Mouse (Mus musculus) CH12.LX (cell line): ENCODE data around the gene Ubr4. TPM values are rescaled to one million over a fixed set of nuclear protein-coding genes. Genes with fewer than 3 reads are reported as not detected.

Source experiments
- DNase-seq: peaks from one replicate; pipeline ENCODE4 v3.0.0-alpha.2; 2013; ENCODE audit errors: extremely low read depth
- H3K27ac ChIP-seq: 2 replicates; pipeline ENCODE4 v1.5.1; 2012; ENCODE audit warnings: low read depth, mild to moderate bottlenecking, control low read depth, moderate library complexity; ENCODE audit not compliant: insufficient read depth
- H3K27me3 ChIP-seq: replicated peaks from 2 replicates; pipeline ENCODE3; 2012; ENCODE audit warnings: inconsistent platforms
- H3K36me3 ChIP-seq, 2 experiments: replicated peaks in 1 of 2; 2 replicates each; pipeline versions ENCODE3 to v1.6.1; 2012; ENCODE audit warnings: inconsistent platforms in 1 of 2, low read length in 1 of 2, mild to moderate bottlenecking in 1 of 2, mixed read lengths in 1 of 2, moderate library complexity in 1 of 2; ENCODE audit not compliant: control insufficient read depth in 1 of 2, insufficient read depth in 1 of 2
- H3K4me1 ChIP-seq, 2 experiments: 2 replicates each; pipeline ENCODE4 v1.6.1; 2012; ENCODE audit warnings: inconsistent platforms in 1 of 2, moderate library complexity in 1 of 2; ENCODE audit not compliant: insufficient read depth in 2 of 2, control insufficient read depth in 1 of 2
- H3K4me2 ChIP-seq: 2 replicates; pipeline ENCODE4 v1.6.1; 2012; ENCODE audit warnings: low read depth, mild to moderate bottlenecking, control low read depth; ENCODE audit not compliant: poor library complexity, insufficient read depth, severe bottlenecking
- H3K4me3 ChIP-seq, 3 experiments: fragments of 150-350 bp in 1 of 3; sonication (generic) in 1 of 3; replicated peaks in 1 of 3; 2 replicates each; pipeline versions ENCODE3 to v1.5.1; 2011 to 2012; ENCODE audit warnings: low read depth in 2 of 3, low read length in 2 of 3, mild to moderate bottlenecking in 2 of 3, moderate library complexity in 2 of 3, control low read depth in 1 of 3, improper control_type of control experiment in 1 of 3, inconsistent platforms in 1 of 3, mixed read lengths in 1 of 3; ENCODE audit not compliant: poor library complexity in 1 of 3
- H3K79me2 ChIP-seq: replicated peaks from 2 replicates; pipeline ENCODE4 v1.6.1; 2012; ENCODE audit warnings: mild to moderate bottlenecking, moderate library complexity; ENCODE audit not compliant: control insufficient read depth, poor library complexity, insufficient read depth, severe bottlenecking; ENCODE audit errors: extremely low read depth
- H3K9ac ChIP-seq: 2 replicates; pipeline ENCODE4 v1.6.1; 2012; ENCODE audit warnings: low read depth, mild to moderate bottlenecking, control low read depth, moderate library complexity; ENCODE audit not compliant: insufficient read depth
- H3K9me3 ChIP-seq: replicated peaks from 2 replicates; pipeline ENCODE3; 2012; ENCODE audit warnings: low read length, inconsistent platforms, mixed read lengths
- BHLHE40 ChIP-seq: IDR thresholded peaks from 2 replicates; pipeline ENCODE4 v1.6.1; 2011; ENCODE audit warnings: mild to moderate bottlenecking, low read depth, low read length, improper control_type of control experiment
- CHD1 ChIP-seq: IDR thresholded peaks from 2 replicates; pipeline ENCODE4 v1.6.1; 2012; ENCODE audit warnings: low read depth, low read length, improper control_type of control experiment, inconsistent platforms
- CHD2 ChIP-seq: IDR thresholded peaks from 2 replicates; pipeline ENCODE4 v1.6.1; 2011; ENCODE audit warnings: low read length, improper control_type of control experiment
- CTCF ChIP-seq, 2 experiments: IDR thresholded peaks in 1 of 2; conservative IDR thresholded peaks in 1 of 2; 2 replicates each; pipeline ENCODE4 v1.5.1; 2011 to 2012; ENCODE audit warnings: low read depth in 2 of 2, low read length in 2 of 2, improper control_type of control experiment in 1 of 2, inconsistent platforms in 1 of 2, mild to moderate bottlenecking in 1 of 2, moderate library complexity in 1 of 2
- ETS1 ChIP-seq: conservative IDR thresholded peaks from 2 replicates; pipeline ENCODE4 v1.6.1; 2012; ENCODE audit warnings: low read depth, mild to moderate bottlenecking, inconsistent platforms, low read length, improper control_type of control experiment, moderate library complexity
- GABPA ChIP-seq: IDR thresholded peaks from 2 replicates; pipeline ENCODE4 v1.6.1; 2012; ENCODE audit warnings: low read depth, low read length, improper control_type of control experiment, inconsistent platforms; ENCODE audit not compliant: insufficient replicate concordance
- HCFC1 ChIP-seq: IDR thresholded peaks from 2 replicates; pipeline ENCODE4 v1.6.1; 2012; ENCODE audit warnings: low read depth, mild to moderate bottlenecking, inconsistent platforms, low read length, improper control_type of control experiment
- JUN ChIP-seq: IDR thresholded peaks from 2 replicates; pipeline ENCODE4 v1.6.1; 2011; ENCODE audit warnings: low read depth, mild to moderate bottlenecking, low read length, improper control_type of control experiment, moderate library complexity; ENCODE audit not compliant: insufficient read depth
- MAFK ChIP-seq: IDR thresholded peaks from 2 replicates; pipeline ENCODE4 v1.6.1; 2011; ENCODE audit warnings: low read length, improper control_type of control experiment; ENCODE audit not compliant: insufficient replicate concordance
- MAX ChIP-seq: IDR thresholded peaks from 2 replicates; pipeline ENCODE4 v1.6.1; 2011; ENCODE audit warnings: low read length, improper control_type of control experiment
- MAZ ChIP-seq: IDR thresholded peaks from 2 replicates; pipeline ENCODE4 v1.6.1; 2012; ENCODE audit warnings: low read depth, mild to moderate bottlenecking, inconsistent platforms, low read length, improper control_type of control experiment, moderate library complexity
- MXI1 ChIP-seq: IDR thresholded peaks from 2 replicates; pipeline ENCODE4 v1.6.1; 2011; ENCODE audit warnings: mild to moderate bottlenecking, low read depth, low read length, improper control_type of control experiment
- MYC ChIP-seq: IDR thresholded peaks from 2 replicates; pipeline ENCODE4 v1.6.1; 2011; ENCODE audit warnings: low read depth, mild to moderate bottlenecking, improper control_type of control experiment, low read length
- NELFE ChIP-seq: IDR thresholded peaks from 2 replicates; pipeline ENCODE4 v1.6.1; 2011; ENCODE audit warnings: low read depth, low read length, improper control_type of control experiment
- NRF1 ChIP-seq: IDR thresholded peaks from 2 replicates; pipeline ENCODE4 v1.6.1; 2014; ENCODE audit warnings: low read depth, mild to moderate bottlenecking, inconsistent platforms, low read length, improper control_type of control experiment, moderate library complexity
- RAD21 ChIP-seq: IDR thresholded peaks from 2 replicates; pipeline ENCODE4 v1.6.1; 2011; ENCODE audit warnings: low read depth, mild to moderate bottlenecking, low read length, improper control_type of control experiment, moderate library complexity
- SIN3A ChIP-seq: IDR thresholded peaks from 2 replicates; pipeline ENCODE4 v1.6.1; 2012; ENCODE audit warnings: low read length, improper control_type of control experiment, inconsistent platforms
- TBP ChIP-seq: conservative IDR thresholded peaks from 2 replicates; pipeline ENCODE4 v1.6.1; 2011; ENCODE audit warnings: low read depth, low read length, improper control_type of control experiment
- TCF12 ChIP-seq: IDR thresholded peaks from 2 replicates; pipeline ENCODE4 v1.6.1; 2014; ENCODE audit warnings: low read depth, mild to moderate bottlenecking, inconsistent platforms, low read length, improper control_type of control experiment
- UBTF ChIP-seq: IDR thresholded peaks from 2 replicates; pipeline ENCODE4 v1.6.1; 2012; ENCODE audit warnings: low read depth, mild to moderate bottlenecking, inconsistent platforms, low read length, improper control_type of control experiment, moderate library complexity
- ZKSCAN1 ChIP-seq: IDR thresholded peaks from 2 replicates; pipeline ENCODE4 v1.6.1; 2012; ENCODE audit warnings: low read depth, inconsistent platforms, low read length, improper control_type of control experiment, borderline replicate concordance
- ZMIZ1 ChIP-seq: IDR thresholded peaks from 2 replicates; pipeline ENCODE4 v1.6.1; 2012; ENCODE audit warnings: low read depth, mild to moderate bottlenecking, inconsistent platforms, low read length, improper control_type of control experiment
- dilution Hi-C: fragments of 300-500 bp; cut with MboI; formaldehyde crosslinking; loops from 2 replicates; pipeline ENCODE4 v1.14.3; 2020; ENCODE audit warnings: low sequenced_read_pairs; ENCODE audit not compliant: extremely low pct_unique_long_range_greater_than_20kb, extremely low pct_ligation_motif_present
- in situ Hi-C: fragments of 300-500 bp; cut with MboI; formaldehyde crosslinking; loops from 3 replicates; pipeline ENCODE4 v1.14.3; 2019; ENCODE audit warnings: low sequenced_read_pairs, low pct_ligation_motif_present, low pct_unique_long_range_greater_than_20kb, mixed read lengths
- polyA plus RNA-seq: library from polyadenylated mRNA; unstranded; fragments of >175 nt; gene quantifications from 2 replicates; pipeline ENCODE4 v1.2.1, GENCODE M21; 2012; ENCODE audit warnings: low read depth; ENCODE audit not compliant: insufficient read length
- total RNA-seq, 2 experiments: library from RNA; depleted of rRNA; stranded (reverse); fragments of 300-350 nt in 1 of 2; fragments of >200 nt in 1 of 2; gene quantifications; 2 replicates each; pipeline ENCODE4 v1.2.3; 2012 to 2014

Ubr4 gene
- total and polyA plus RNA-seq, 3 experiments = 43.0 to 102 (median 90.8) TPM

- dilution Hi-C loops = no loop called here
- H3K4me1 ChIP-seq = peaks cover 2 to 8% of the 10 kb centered on the region in 2 experiments; a peak in 2 of 4 replicates
- no peak overlapping the region for H3K4me2 ChIP-seq
- no peaks in the 10 kb centered on the region for H3K27me3 ChIP-seq
- no peak overlapping the region for H3K4me3 ChIP-seq
- no peak overlapping the region for H3K27ac ChIP-seq
- no peaks in the 10 kb centered on the region for H3K9me3 ChIP-seq
- in situ Hi-C loops = no loop called here
- no peak overlapping the region for H3K9ac ChIP-seq
- peaks cover 38 to 57% of the 10 kb centered on the region in 2 experiments for H3K36me3 ChIP-seq
- no peaks in the 10 kb centered on the region for H3K79me2 ChIP-seq
- TF ChIP-seq MAFK (no peak), CTCF (conservative IDR thresholded peaks at IDR 0.05 in 1 of 2, IDR thresholded peaks at IDR 0.05 in 1 of 2; ENCODE audit: low read depth in 2 of 2, low read length in 2 of 2) (no peak), UBTF (no peak), ZKSCAN1 (no peak), TBP (no peak), JUN (no peak), RAD21 (no peak), TCF12 (no peak)
- no peak for DNase-seq
These were observed 139.9 kb downstream of the Ubr4 start for GRCm38 (mm10) chr4:139492258-139492833.

- Histone ChIP-seq H3K9ac (no peak overlapping the region), H3K27ac (no peak overlapping the region), H3K36me3 (peaks cover 28 to 46% of the 10 kb centered on the region in 2 experiments), H3K4me2 (no peak overlapping the region), H3K4me3 (no peak overlapping the region), H3K79me2 (no peaks in the 10 kb centered on the region), H3K9me3 (peaks cover 2% of the 10 kb centered on the region), H3K27me3 (peaks cover 5% of the 10 kb centered on the region), H3K4me1 (peaks cover 2 to 8% of the 10 kb centered on the region in 2 experiments; a peak in 2 of 4 replicates)
- TF ChIP-seq CHD1 = no peak
- DNase-seq = no peak
- in situ Hi-C loops (no loop called here), dilution Hi-C loops (no loop called here)
These were observed 141.0 kb downstream of the Ubr4 start for GRCm38 (mm10) chr4:139493227-139494025.

GRCm38 (mm10) chr4:139500814-139501213 is 148.4 kb downstream of the Ubr4 start:
- H3K4me2 ChIP-seq = no peak overlapping the region
- TF ChIP-seq MAX = no peak
- no peak for TF ChIP-seq MAFK
- no peak for TF ChIP-seq CHD2
- TF ChIP-seq RAD21 = no peak
- TF ChIP-seq CHD1 = no peak
- no peak for TF ChIP-seq SIN3A
- TF ChIP-seq MYC = no peak
- TF ChIP-seq MAZ = no peak
- no peak for TF ChIP-seq MXI1
- no peak for TF ChIP-seq NELFE
- TF ChIP-seq ZMIZ1 = no peak
- no peak for TF ChIP-seq GABPA
- no peak for TF ChIP-seq BHLHE40
- TF ChIP-seq NRF1 = no peak
- TF ChIP-seq ETS1 = no peak
- no peak for TF ChIP-seq TCF12
- no peak for TF ChIP-seq HCFC1
- no peak for TF ChIP-seq JUN
- no peak overlapping the region for H3K4me3 ChIP-seq
- dilution Hi-C loops (no loop called here), in situ Hi-C loops (no loop called here)
- H3K9me3 ChIP-seq = peaks cover 6% of the 10 kb centered on the region
- DNase-seq = no peak
- no peak overlapping the region for H3K27ac ChIP-seq
- H3K79me2 ChIP-seq = no peaks in the 10 kb centered on the region
- peaks cover 18% of the 10 kb centered on the region for H3K27me3 ChIP-seq
- no peak overlapping the region for H3K9ac ChIP-seq
- H3K4me1 ChIP-seq = no peaks in the 10 kb centered on the region; a peak in 1 of 4 replicates
- no peaks in the 10 kb centered on the region for H3K36me3 ChIP-seq
